Mouse (Mus musculus) 416B (cell line): Measurements from ENCODE around the gene Ttc32.

ENCODE experiments used
- DNase-seq: peaks from one replicate; pipeline ENCODE4 v3.0.0; 2011; ENCODE audit warnings: low read depth

The Ttc32 gene

GRCm38 (mm10) chr12:9046674-9047073 lies 16.9 kb downstream of the Ttc32 start:
- no peak for DNase-seq

- DNase-seq, result no peak
Observed at GRCm38 (mm10) chr12:9048090-9048489, 18.3 kb downstream of the Ttc32 start.

- peak; percentile 15 for DNase-seq
Observed at GRCm38 (mm10) chr12:9050824-9051223, 21.0 kb downstream of the Ttc32 start.

GRCm38 (mm10) chr12:9052075-9052829 lies 22.5 kb downstream of the Ttc32 start:
- DNase-seq, result peak; percentile 80

GRCm38 (mm10) chr12:9053345-9053744 lies 23.5 kb downstream of the Ttc32 start:
- DNase-seq, result no peak

- DNase-seq, result no peak
Observed at GRCm38 (mm10) chr12:9054012-9054411, 24.2 kb downstream of the Ttc32 start.

- DNase-seq, result no peak
Observed at GRCm38 (mm10) chr12:9055269-9055668, 25.5 kb downstream of the Ttc32 start.

GRCm38 (mm10) chr12:9059502-9059901 lies 29.7 kb downstream of the Ttc32 start:
- no peak for DNase-seq

- DNase-seq, result no peak
Observed at GRCm38 (mm10) chr12:9059965-9060364, 30.2 kb downstream of the Ttc32 start.

GRCm38 (mm10) chr12:9063611-9064010 lies 33.8 kb downstream of the Ttc32 start:
- no peak for DNase-seq

GRCm38 (mm10) chr12:9071058-9071457 lies 41.3 kb downstream of the Ttc32 start:
- no peak for DNase-seq

GRCm38 (mm10) chr12:9071493-9071892 lies 41.7 kb downstream of the Ttc32 start:
- no peak for DNase-seq

GRCm38 (mm10) chr12:9077554-9078125 lies 47.8 kb downstream of the Ttc32 start:
- no peak for DNase-seq

- peak; percentile 7 for DNase-seq
Observed at GRCm38 (mm10) chr12:9090226-9090625, 60.4 kb downstream of the Ttc32 start.
